Mouse (Mus musculus) forebrain, embryonic 14.5 days (tissue): ENCODE measurements around the gene S1pr4. TPM values are rescaled to one million over a fixed set of nuclear protein-coding genes. Genes with fewer than 3 reads are reported as not detected.

ENCODE experiments used
- ATAC-seq: fragments of 200-750 bp; cut with Nextera tagmentation; 2 replicates; pipeline ENCODE4 v1.8.0; 2017; ENCODE audit warnings: mild to moderate bottlenecking, moderate library complexity
- DNase-seq: peaks from one replicate; pipeline ENCODE4 v3.0.0-alpha.2; 2015; ENCODE audit warnings: low spot score
- H3K27ac ChIP-seq: fragments of 300-500 bp; sonication (generic); 2 replicates; pipeline ENCODE4 v1.5.1; 2014; ENCODE audit warnings: low read depth, mild to moderate bottlenecking, control low read depth, low read length, moderate library complexity
- H3K27me3 ChIP-seq: fragments of 300-500 bp; sonication (generic); replicated peaks from 2 replicates; pipeline ENCODE4 v1.6.1; 2014; ENCODE audit warnings: low read length, control low read depth, mixed read lengths; ENCODE audit not compliant: control insufficient read depth, insufficient read depth
- H3K36me3 ChIP-seq: fragments of 300-500 bp; sonication (generic); 2 replicates; pipeline ENCODE4 v1.6.1; 2014; ENCODE audit warnings: low read length, control low read depth; ENCODE audit not compliant: control insufficient read depth, insufficient read depth
- H3K4me1 ChIP-seq: fragments of 300-500 bp; sonication (generic); 2 replicates; pipeline ENCODE4 v1.6.1; 2014; ENCODE audit warnings: antibody characterized with exemption, low read length, control low read depth; ENCODE audit not compliant: control insufficient read depth, insufficient read depth
- H3K4me2 ChIP-seq: fragments of 300-500 bp; sonication (generic); 2 replicates; pipeline ENCODE4 v1.6.1; 2014; ENCODE audit warnings: mild to moderate bottlenecking, control low read depth, low read length
- H3K4me3 ChIP-seq: fragments of 300-500 bp; sonication (generic); 2 replicates; pipeline ENCODE4 v1.5.1; 2014; ENCODE audit warnings: low read depth, low read length, control low read depth
- H3K9ac ChIP-seq: fragments of 300-500 bp; sonication (generic); 2 replicates; pipeline ENCODE4 v1.6.1; 2014; ENCODE audit warnings: mild to moderate bottlenecking, low read length, control low read depth, moderate library complexity
- H3K9me3 ChIP-seq: fragments of 300-500 bp; sonication (generic); replicated peaks from 2 replicates; pipeline ENCODE4 v1.6.1; 2016; ENCODE audit warnings: low read length, control low read depth, mixed read lengths; ENCODE audit not compliant: control insufficient read depth
- WGBS: fragments of 180-500 bp; shearing (Covaris S2); extraction: QIAGEN DNeasy Blood & Tissue Kit; methylation state at CpG from one replicate; pipeline ENCODE4 v1.1.7; 2014; 5-methylcytosine and 5-hydroxymethylcytosine counted together
- polyA plus RNA-seq: library from polyadenylated mRNA; unstranded; fragments of >200 nt; fragmentation: Nextera tagmentation; extraction: Ambion mirVana; gene quantifications from 2 replicates; pipeline ENCODE4 v1.2.1, GENCODE M21; 2014

S1pr4 gene
- polyA plus RNA-seq: 0.26 and 0.53 TPM in 2 replicates

GRCm38 (mm10) chr10:81500032-81500431 is at the start of gene S1pr4:
TSS of gene S1pr4 (minus strand) at chr10:81500132.
- no peak within 1 kb of the TSS for H3K4me3 ChIP-seq
- H3K4me1 ChIP-seq: peaks cover 11% of the 10 kb centered on the region
- no peaks in the 10 kb centered on the region for H3K9me3 ChIP-seq
- 96% methylated on average over 2 of the region's 3 CpGs for WGBS
- DNase-seq (no peak), ATAC-seq (no peak)
- no peak within 1 kb of the TSS for H3K27ac ChIP-seq
- no peak within 1 kb of the TSS for H3K4me2 ChIP-seq
- H3K27me3 ChIP-seq: peaks cover 7% of the 10 kb centered on the region; the same call in 1 of the 2 replicates
- no peak within 1 kb of the TSS for H3K9ac ChIP-seq
- no peaks in the 10 kb centered on the region for H3K36me3 ChIP-seq

GRCm38 (mm10) chr10:81548944-81549343 is 49.0 kb upstream of the S1pr4 start:
- Histone ChIP-seq H3K9ac (no peak overlapping the region), H3K4me1 (peaks cover 4% of the 10 kb centered on the region), H3K27me3 (no peaks in the 10 kb centered on the region), H3K4me3 (no peak overlapping the region), H3K9me3 (no peaks in the 10 kb centered on the region), H3K4me2 (no peak overlapping the region), H3K27ac (no peak overlapping the region), H3K36me3 (no peaks in the 10 kb centered on the region)
- no peak for DNase-seq
- WGBS: 73% methylated on average over 5 of the region's 5 CpGs
- ATAC-seq: no peak

- Histone ChIP-seq H3K4me1 (peaks cover 14% of the 10 kb centered on the region), H3K27me3 (no peaks in the 10 kb centered on the region), H3K4me2 (no peak overlapping the region), H3K9me3 (no peaks in the 10 kb centered on the region), H3K9ac (no peak overlapping the region), H3K4me3 (no peak overlapping the region), H3K36me3 (no peaks in the 10 kb centered on the region), H3K27ac (no peak overlapping the region)
- WGBS: 92% methylated on average over 13 of the region's 13 CpGs
- DNase-seq (no peak), ATAC-seq (no peak)
Measured at GRCm38 (mm10) chr10:81546788-81547571, 47.0 kb upstream of the S1pr4 start.

GRCm38 (mm10) chr10:81546332-81546731 is 46.4 kb upstream of the S1pr4 start:
- Histone ChIP-seq H3K36me3 (no peaks in the 10 kb centered on the region), H3K4me2 (no peak overlapping the region), H3K4me3 (no peak overlapping the region), H3K27me3 (no peaks in the 10 kb centered on the region), H3K9me3 (no peaks in the 10 kb centered on the region), H3K27ac (no peak overlapping the region), H3K9ac (peak overlapping the region; percentile 22; the same call in 1 of the 2 replicates), H3K4me1 (peaks cover 12% of the 10 kb centered on the region)
- ATAC-seq (no peak), DNase-seq (no peak)
- 84% methylated on average over 5 of the region's 5 CpGs for WGBS

- H3K36me3 ChIP-seq: no peaks in the 10 kb centered on the region
- 1% methylated on average over 58 of the region's 59 CpGs for WGBS
- peak within 1 kb of the TSS; percentile 94 for H3K4me3 ChIP-seq
- H3K27ac ChIP-seq: peak within 1 kb of the TSS; percentile 81
- ATAC-seq (peak; percentile 97), DNase-seq (peak; percentile 100)
- no peaks in the 10 kb centered on the region for H3K27me3 ChIP-seq
- no peaks in the 10 kb centered on the region for H3K9me3 ChIP-seq
- H3K4me1 ChIP-seq: peaks cover 12% of the 10 kb centered on the region
- H3K4me2 ChIP-seq: peak within 1 kb of the TSS; percentile 99
- H3K9ac ChIP-seq: peak within 1 kb of the TSS; percentile 95
Measured at GRCm38 (mm10) chr10:81545161-81545747, 45.3 kb upstream of the S1pr4 start, which contains the start of gene Gna11. TSS of gene Gna11 (minus strand) at chr10:81545190.

GRCm38 (mm10) chr10:81544296-81545160 is 44.6 kb upstream of the S1pr4 start:
- WGBS: under 1% methylated on average over 89 of the region's 93 CpGs
- Histone ChIP-seq H3K9ac (peak overlapping the region; percentile 95), H3K36me3 (peaks cover 4% of the 10 kb centered on the region; the same call in 1 of the 2 replicates), H3K27me3 (no peaks in the 10 kb centered on the region), H3K9me3 (no peaks in the 10 kb centered on the region), H3K4me1 (peaks cover 12% of the 10 kb centered on the region), H3K4me3 (peak overlapping the region; percentile 94), H3K4me2 (peak overlapping the region; percentile 99), H3K27ac (peak overlapping the region; percentile 75)
- ATAC-seq: peak; percentile 5
- no peak for DNase-seq

GRCm38 (mm10) chr10:81543633-81544032 is 43.7 kb upstream of the S1pr4 start:
- H3K9me3 ChIP-seq: no peaks in the 10 kb centered on the region
- no peaks in the 10 kb centered on the region for H3K27me3 ChIP-seq
- peaks cover 9% of the 10 kb centered on the region; the same call in 1 of the 2 replicates for H3K36me3 ChIP-seq
- peak overlapping the region; percentile 99 for H3K4me2 ChIP-seq
- ATAC-seq: no peak
- H3K4me1 ChIP-seq: peaks cover 12% of the 10 kb centered on the region
- H3K9ac ChIP-seq: peak overlapping the region; percentile 95
- H3K27ac ChIP-seq: no peak overlapping the region
- 81% methylated on average over 1 of the region's 1 CpGs for WGBS
- no peak for DNase-seq
- H3K4me3 ChIP-seq: peak overlapping the region; percentile 94

GRCm38 (mm10) chr10:81542727-81543460 is 43.0 kb upstream of the S1pr4 start:
- 76% methylated on average over 7 of the region's 7 CpGs for WGBS
- Histone ChIP-seq H3K9me3 (no peaks in the 10 kb centered on the region), H3K4me3 (peak overlapping the region; percentile 94), H3K4me2 (peak overlapping the region; percentile 99), H3K4me1 (peaks cover 12% of the 10 kb centered on the region), H3K27ac (no peak overlapping the region), H3K9ac (peak overlapping the region; percentile 95; the same call in 1 of the 2 replicates), H3K36me3 (peaks cover 12% of the 10 kb centered on the region; the same call in 1 of the 2 replicates), H3K27me3 (no peaks in the 10 kb centered on the region)
- DNase-seq: no peak
- no peak for ATAC-seq
